Comparison of ENCODE assay signal across 10 mouse cellular contexts in genomic region chr2:130597601-130598010, GRCm38 (mm10). TPM values are rescaled to one million over a fixed set of nuclear protein-coding genes. Genes with fewer than 3 reads are reported as not detected.
DNase-seq lines count a peak whose midpoint lies in the region; ATAC-seq lines count a peak whose summit lies in the region.
"Had no signal": no experiment of that assay in that cellular context is flagged by ENCODE, and none has a peak within 500 bp of the region (broad histone marks: within the 10 kb centered on the region; RNA-seq: fewer than 3 reads in every experiment).

No protein-coding gene starts in this region.

- H3K4me2 ChIP-seq in midbrain, embryonic 14.5 days (ENCODE audit: low read length), result no peak overlapping the region

- no peak overlapping the region for H3K4me3 ChIP-seq in midbrain, embryonic 14.5 days (replicated peaks; ENCODE audit: low read depth, low read length)
- H3K4me3 ChIP-seq in midbrain, embryonic 10.5 days, result no peak overlapping the region

- H3K9ac ChIP-seq in midbrain, embryonic 14.5 days (replicated peaks; ENCODE audit: low read length), result no peak overlapping the region

- H3K27ac ChIP-seq in midbrain, embryonic 14.5 days (replicated peaks; ENCODE audit: low read depth, low read length), result no peak overlapping the region
- H3K27ac ChIP-seq in midbrain, embryonic 10.5 days (replicated peaks), result no peak overlapping the region

- H3K9me3 ChIP-seq in midbrain, embryonic 14.5 days (ENCODE audit: control insufficient read depth, low read length), result no peaks in the 10 kb centered on the region
- H3K9me3 ChIP-seq in midbrain, embryonic 10.5 days (replicated peaks), result no peaks in the 10 kb centered on the region

- no peak for ATAC-seq in midbrain, embryonic 14.5 days (ENCODE audit: low FRiP score, low TSS enrichment)

- no peaks in the 10 kb centered on the region for H3K27me3 ChIP-seq in midbrain, embryonic 14.5 days (ENCODE audit: control insufficient read depth, insufficient read depth, low read length)
- no peaks in the 10 kb centered on the region for H3K27me3 ChIP-seq in midbrain, embryonic 10.5 days (ENCODE audit: low read depth, poor library complexity, severe bottlenecking)

- intact Hi-C loops in left cerebral cortex, postnatal 25 days (cut with DNase I), result no loop called here

- WGBS in midbrain, embryonic 14.5 days, result 13% methylated on average over 1 of the region's 1 CpGs
- WGBS in midbrain, embryonic 10.5 days, result 36% methylated on average over 1 of the region's 1 CpGs

- peaks cover 64% of the 10 kb centered on the region for H3K36me3 ChIP-seq in midbrain, embryonic 14.5 days (ENCODE audit: control insufficient read depth, insufficient read depth, low read length)
- H3K36me3 ChIP-seq in midbrain, embryonic 10.5 days, result peaks cover 86% of the 10 kb centered on the region

- DNase-seq in cerebellum, adult 9-10 months, result peak; percentile 57
- DNase-seq in cerebellum, adult 11 months, result no peak
- peak; percentile 74 for DNase-seq in midbrain, embryonic 14.5 days
- no peak for DNase-seq in midbrain, embryonic 10.5 days (ENCODE audit: low spot score)
- peak; percentile 56 to 68 for DNase-seq in cerebellum, postnatal 10 days
- DNase-seq in left cerebral cortex, postnatal 25 days (ENCODE audit: low spot score in 2 of 2), result peak; percentile 37 to 66
- DNase-seq in retina, postnatal 7 days (ENCODE audit: low read depth, low spot score), result peak; percentile 28
- DNase-seq in urinary bladder, postnatal 4 days (ENCODE audit: low spot score in 2 of 2), result no peak

- H3K4me1 ChIP-seq in midbrain, embryonic 14.5 days (ENCODE audit: control insufficient read depth, insufficient read depth, low read length), result no peaks in the 10 kb centered on the region
- H3K4me1 ChIP-seq in midbrain, embryonic 10.5 days, result no peaks in the 10 kb centered on the region

RNA-seq across cellular contexts. Expression of gene Avp, which starts 15.3 kb away (rescaled TPM):
- 0.70 TPM in 1 of 2 replicates, not detected in the other for polyA plus RNA-seq in midbrain, embryonic 14.5 days (2014; fragmentation: Nextera tagmentation; extraction: Ambion mirVana)
- not detected in 2 replicates for polyA plus RNA-seq in midbrain, embryonic 10.5 days (2016; fragmentation: Nextera tagmentation; extraction: Ambion mirVana)
- 10 to 100 TPM; 13.5 to 20.4 TPM for total RNA-seq in left cerebral cortex, postnatal 25 days (2021)
- total RNA-seq: ES-E14 had no signal
- polyA plus RNA-seq: gonadal fat pad, adult 2 months had no signal

RNA-seq across cellular contexts. Expression of gene Oxt, which starts 21.6 kb away (rescaled TPM):
- 0.59 TPM in 1 of 2 replicates, not detected in the other for polyA plus RNA-seq in midbrain, embryonic 14.5 days (2014; fragmentation: Nextera tagmentation; extraction: Ambion mirVana)
- polyA plus RNA-seq in midbrain, embryonic 10.5 days (2016; fragmentation: Nextera tagmentation; extraction: Ambion mirVana), result not detected in 2 replicates
- 1 to 10 TPM; 1.9 to 2.2 TPM for total RNA-seq in left cerebral cortex, postnatal 25 days (2021)
- polyA plus RNA-seq: gonadal fat pad, adult 2 months had no signal

RNA-seq across cellular contexts. Expression of gene Fastkd5, which starts 32.2 kb away (rescaled TPM):
- 7.4 and 13.8 TPM in 2 replicates for polyA plus RNA-seq in midbrain, embryonic 14.5 days (2014; fragmentation: Nextera tagmentation; extraction: Ambion mirVana)
- 21.7 and 22.4 TPM in 2 replicates for polyA plus RNA-seq in midbrain, embryonic 10.5 days (2016; fragmentation: Nextera tagmentation; extraction: Ambion mirVana)
- total RNA-seq in left cerebral cortex, postnatal 25 days (2021), result 1 to 10 TPM; 8.2 to 9.0 TPM

RNA-seq across cellular contexts. Expression of gene Ubox5, which starts 32.2 kb away (rescaled TPM):
- polyA plus RNA-seq in midbrain, embryonic 14.5 days (2014; fragmentation: Nextera tagmentation; extraction: Ambion mirVana), result 10.6 and 13.0 TPM in 2 replicates
- polyA plus RNA-seq in midbrain, embryonic 10.5 days (2016; fragmentation: Nextera tagmentation; extraction: Ambion mirVana), result 20.3 and 21.5 TPM in 2 replicates
- 10 to 100 TPM in 1 of 2 experiments, 1 to 10 TPM in 1; 9.8 to 10.7 TPM for total RNA-seq in left cerebral cortex, postnatal 25 days (2021)

RNA-seq across cellular contexts. Expression of gene Mrps26, which starts 34.1 kb away (rescaled TPM):
- 98.4 and 112 TPM in 2 replicates for polyA plus RNA-seq in midbrain, embryonic 14.5 days (2014; fragmentation: Nextera tagmentation; extraction: Ambion mirVana)
- 84.8 and 89.0 TPM in 2 replicates for polyA plus RNA-seq in midbrain, embryonic 10.5 days (2016; fragmentation: Nextera tagmentation; extraction: Ambion mirVana)
- 10 to 100 TPM; 76.1 to 76.8 TPM for total RNA-seq in left cerebral cortex, postnatal 25 days (2021)

Comparison
In these comparisons a context has a peak if more than half of its experiments do, and no peak if none do; other contexts are left out.
1. DNase-seq: peak in cerebellum, adult 9-10 months (single experiment), midbrain, embryonic 14.5 days (single experiment), cerebellum, postnatal 10 days (2 of 2), left cerebral cortex, postnatal 25 days (2 of 2) and retina, postnatal 7 days (single experiment); none in cerebellum, adult 11 months (single experiment), midbrain, embryonic 10.5 days (single experiment) and urinary bladder, postnatal 4 days (0 of 2).